Mouse (Mus musculus) neutrophil, adult 5-6 weeks (primary cell): ENCODE measurements around the gene 1810024B03Rik. TPM values are rescaled to one million over a fixed set of nuclear protein-coding genes. Genes with fewer than 3 reads are reported as not detected.

ENCODE experiments used
- ATAC-seq: fragments of 151-379, 151-347 bp; 2 replicates; pipeline ENCODE4 v1.8.0; 2017; ENCODE audit warnings: mild to moderate bottlenecking, moderate TSS enrichment; ENCODE audit not compliant: insufficient number of reproducible peaks, poor library complexity, low FRiP score, severe bottlenecking; ENCODE audit errors: extremely low read depth
- total RNA-seq: library from RNA; stranded (forward); fragments of 200-1000 nt; gene quantifications from 2 replicates; pipeline ENCODE4 v1.2.3, GENCODE M21; 2017

Gene 1810024B03Rik
- total RNA-seq, 1 experiment from 2014 or later: 1.3 TPM

DNA sequence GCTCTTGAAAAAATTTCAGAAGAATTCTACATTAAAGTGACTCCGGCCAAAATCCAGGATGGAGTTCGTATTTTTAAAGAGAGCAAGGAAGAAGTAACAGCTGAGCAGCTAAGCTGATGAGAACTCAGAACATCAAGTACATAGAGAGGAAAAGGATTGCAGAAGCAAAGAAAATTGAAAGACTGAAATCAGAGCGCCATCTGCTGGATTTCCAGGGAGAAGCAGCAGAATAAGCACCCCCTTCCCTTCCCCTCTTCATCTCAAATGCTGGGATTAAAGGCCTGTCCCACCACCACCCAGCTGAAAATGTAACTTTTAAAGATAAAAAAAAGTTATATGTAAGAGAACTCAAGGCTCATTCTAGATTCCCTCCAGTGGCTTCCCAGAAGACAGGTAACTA, 3.1 kb downstream of the 1810024B03Rik start:
- no peak; the same call in 1 of the 2 replicates for ATAC-seq

DNA sequence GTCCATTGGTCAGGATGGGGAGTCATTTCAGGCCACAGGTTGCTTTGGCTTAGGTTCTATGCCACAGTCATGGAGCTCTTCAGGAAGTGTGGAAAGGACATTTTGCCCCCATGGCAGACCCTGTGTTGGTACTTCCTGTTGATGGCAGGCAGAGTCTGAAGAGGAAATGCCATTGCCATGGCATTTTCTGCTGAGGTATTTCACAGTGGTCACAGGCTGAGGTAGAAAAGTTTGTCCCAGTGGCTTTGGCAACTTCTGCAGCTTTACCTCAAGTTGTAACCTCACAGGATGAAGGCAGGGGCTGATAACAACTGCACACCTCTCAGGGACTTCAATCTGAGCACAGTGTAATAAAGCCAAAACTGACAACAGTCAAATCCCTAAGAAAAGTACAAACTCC, 18.5 kb downstream of the 1810024B03Rik start:
- no peak for ATAC-seq

DNA sequence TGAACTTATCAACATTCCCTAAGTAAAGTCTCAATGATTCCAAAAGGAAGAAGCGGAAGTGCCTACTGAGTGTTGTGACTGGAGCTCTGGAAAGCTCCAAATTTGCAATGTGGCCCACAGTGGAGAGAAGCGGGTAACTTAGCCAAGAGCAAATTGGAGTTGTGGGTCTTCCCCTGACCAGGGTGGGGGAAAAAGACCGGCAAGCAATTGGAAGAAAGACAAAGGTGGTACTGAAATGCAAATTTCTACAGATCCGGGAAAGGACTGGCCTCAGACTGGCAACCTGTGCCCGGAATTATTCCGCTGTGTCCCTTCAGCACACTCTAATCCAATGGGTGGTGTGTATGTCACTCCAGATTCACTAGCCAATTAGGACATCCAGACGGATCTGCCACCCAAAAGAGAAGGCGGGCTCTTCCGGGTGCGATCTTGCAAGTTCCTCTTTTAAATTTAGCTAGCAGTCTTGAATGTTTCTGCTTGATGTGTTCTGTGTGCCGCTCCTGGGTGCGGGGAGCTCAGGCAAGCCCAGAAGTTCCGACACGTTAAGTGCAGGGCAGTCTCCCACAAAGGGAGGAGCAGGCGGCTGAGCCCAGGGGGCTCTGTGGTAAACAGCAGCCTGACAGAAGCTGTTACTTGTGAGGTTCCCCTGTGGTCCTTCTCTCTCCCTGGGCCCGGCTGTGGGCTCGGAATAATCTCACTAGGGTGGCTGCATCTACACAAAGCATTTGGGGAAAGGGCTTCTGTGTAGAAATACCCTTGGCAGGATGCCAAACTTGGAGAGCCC, 25.3 kb downstream of the 1810024B03Rik start:
- peak; percentile 99 for ATAC-seq

DNA sequence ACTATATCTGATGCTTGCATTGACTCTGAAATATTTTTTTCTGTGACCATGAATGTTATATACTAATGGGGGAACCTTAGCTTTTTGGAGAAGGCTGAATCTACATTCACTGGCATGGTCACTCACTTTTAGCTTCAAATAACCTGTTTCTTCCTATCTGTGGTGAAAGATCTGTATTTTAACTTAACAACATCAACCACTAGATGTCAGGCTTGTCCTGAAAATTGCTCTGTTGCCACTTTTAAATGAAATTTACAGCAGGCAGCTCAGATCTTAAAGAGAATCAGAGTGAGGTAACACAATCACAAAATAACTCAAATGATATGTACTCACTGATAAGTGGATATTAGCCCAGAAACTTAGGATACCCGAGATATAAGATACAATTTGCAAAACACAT, 41.8 kb downstream of the 1810024B03Rik start:
- ATAC-seq: peak; percentile 64; the same call in 1 of the 2 replicates

DNA sequence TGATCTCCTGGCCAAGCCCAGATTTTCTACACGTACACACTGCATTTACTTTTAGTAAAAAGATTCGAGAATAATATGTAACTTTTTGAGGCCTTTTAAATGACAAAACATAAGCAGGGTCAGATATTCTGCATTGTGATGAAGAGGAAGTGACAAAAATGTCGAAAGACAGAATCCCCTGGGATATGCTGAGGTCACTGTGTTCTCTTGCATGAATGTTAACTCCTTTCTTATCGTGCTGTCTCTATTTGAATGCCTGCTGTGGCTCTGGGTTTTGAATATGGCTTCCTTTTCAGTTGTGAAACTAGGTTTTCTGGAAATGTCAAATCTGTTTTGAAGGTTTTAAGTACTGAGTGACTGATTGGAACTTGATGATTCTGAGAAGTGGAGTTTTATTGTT, 42.4 kb downstream of the 1810024B03Rik start:
- ATAC-seq: no peak

DNA sequence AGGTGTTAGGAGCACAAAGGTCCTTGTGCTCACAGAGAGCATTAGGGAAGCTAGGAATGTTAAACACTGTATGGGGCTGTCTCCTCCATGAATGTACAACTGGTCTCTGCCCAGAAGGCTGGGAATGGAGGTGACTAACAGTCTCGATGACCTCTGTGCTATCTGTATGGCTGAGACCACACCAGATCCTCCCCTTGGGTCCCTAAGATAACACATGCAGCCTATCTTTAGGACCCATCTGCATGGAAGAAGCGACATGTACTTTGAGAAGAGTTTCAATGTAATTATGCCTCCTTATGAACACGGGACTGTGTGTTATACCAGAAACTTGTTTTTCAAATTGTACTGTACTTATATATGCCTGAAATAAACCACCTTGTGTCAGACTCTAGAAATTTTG, 62.4 kb downstream of the 1810024B03Rik start:
- no peak for ATAC-seq

DNA sequence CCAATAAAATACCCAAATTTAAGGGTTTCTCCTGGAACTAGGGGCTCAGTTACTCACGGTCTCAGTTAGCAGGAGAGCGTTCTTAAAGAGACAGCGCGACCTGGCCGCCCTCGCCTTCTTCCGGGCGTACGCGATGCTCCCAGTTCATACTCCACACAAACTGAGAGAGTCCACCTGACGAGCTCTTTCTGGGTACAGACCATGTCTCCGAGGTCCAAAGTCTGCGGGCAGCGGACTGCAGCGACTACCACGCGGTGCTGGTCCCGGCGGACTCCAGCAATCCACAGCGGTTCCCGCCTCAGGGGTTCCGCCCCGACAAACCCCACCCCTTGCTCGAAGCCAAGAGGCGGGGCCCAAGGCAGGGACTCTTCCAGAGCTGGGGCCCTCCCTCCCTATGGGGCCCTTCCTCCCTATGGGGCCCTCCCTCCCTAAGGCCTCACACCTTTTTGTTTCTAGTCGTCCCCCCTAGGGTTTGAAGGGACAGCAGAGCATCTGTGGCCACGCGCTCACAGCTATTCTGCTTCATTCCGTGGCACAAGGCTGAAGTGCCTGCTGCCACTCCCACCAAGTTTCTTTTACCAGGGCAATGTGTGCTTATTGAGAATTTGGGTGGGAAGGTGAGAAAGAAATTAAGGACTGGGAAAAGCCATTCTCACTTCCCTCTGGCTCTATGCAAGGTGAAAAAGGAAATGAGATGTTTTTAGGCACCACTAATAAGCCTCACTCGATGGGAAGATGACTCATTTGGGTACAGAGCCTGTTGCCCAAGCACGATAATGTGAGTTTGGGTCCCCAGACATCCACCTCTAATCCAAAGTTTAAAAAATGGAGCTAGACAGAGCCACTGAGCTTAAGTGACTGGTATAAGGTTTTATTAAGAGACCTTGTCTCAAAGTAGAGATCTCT, 64.7 kb downstream of the 1810024B03Rik start, which contains the start of gene Itpripl1:
TSS of gene Itpripl1 (minus strand) at position 285 of the 906 bp plus-strand sequence.
- ATAC-seq: peak; percentile 83

DNA sequence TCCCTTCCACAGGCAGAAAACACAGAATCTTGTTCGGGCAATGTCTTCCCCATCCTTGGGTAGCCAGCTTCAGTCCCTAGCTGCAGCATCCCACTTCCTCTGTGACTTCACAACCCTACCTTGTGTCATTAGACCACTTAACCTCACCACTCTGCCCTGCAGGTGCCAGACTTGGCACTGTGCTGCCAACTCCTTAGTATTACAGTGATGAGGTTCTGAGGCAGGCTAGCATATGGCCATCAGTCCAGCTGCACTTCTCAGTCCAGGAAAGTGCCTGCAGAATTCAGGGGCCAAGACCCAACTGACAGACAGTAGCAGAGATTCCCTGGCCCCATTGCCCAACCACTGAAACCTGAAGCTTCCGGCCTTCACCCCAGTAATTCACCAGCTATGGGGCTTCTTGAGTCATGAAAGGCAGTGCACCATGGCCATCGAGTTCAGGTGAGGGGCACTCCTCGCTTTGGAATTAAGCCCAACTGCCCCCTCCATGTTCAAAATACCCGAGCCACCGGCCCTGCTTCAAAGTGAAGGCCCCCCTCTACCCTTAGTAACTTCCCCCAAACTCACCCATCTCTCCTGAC, 65.4 kb downstream of the 1810024B03Rik start:
- no peak for ATAC-seq

DNA sequence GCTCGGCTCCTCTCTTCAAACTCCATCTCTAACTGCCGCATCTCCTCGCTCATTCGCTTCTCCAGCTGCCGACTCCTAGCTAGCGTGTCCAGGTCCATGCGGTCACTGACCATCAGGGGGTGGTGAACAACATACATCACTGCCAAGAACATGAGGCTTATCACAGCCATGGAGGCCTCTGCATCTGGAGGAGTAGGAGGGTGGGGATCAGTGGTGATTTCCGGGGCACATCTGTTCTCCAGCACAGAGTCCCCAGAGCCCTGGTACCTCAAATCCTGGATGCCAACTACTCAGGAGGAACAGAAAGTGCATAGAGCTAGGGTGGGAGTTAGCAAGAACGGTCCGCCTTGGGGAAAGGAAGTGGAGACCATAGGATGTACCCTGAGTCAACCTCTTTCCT, 66.0 kb downstream of the 1810024B03Rik start:
- no peak for ATAC-seq

DNA sequence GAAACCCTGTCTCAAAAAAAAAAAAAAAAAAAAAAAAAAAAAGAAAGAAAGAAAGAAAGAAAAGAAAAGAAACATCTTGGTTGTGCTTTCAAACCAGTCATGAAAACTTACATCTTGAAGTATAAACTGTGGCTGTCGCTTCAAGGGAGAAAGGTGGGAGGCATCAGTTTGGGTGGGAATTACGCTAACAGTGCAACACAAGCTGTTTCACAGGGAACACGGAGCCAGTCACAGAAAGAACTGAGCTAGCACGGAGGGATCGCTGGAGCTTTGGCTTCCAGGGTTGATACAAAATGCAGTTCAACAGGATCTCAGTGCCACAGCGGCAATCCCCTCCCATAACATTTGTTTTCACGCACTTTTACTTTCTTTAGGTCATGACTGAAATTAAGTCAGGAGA, 68.1 kb downstream of the 1810024B03Rik start:
- ATAC-seq: no peak

DNA sequence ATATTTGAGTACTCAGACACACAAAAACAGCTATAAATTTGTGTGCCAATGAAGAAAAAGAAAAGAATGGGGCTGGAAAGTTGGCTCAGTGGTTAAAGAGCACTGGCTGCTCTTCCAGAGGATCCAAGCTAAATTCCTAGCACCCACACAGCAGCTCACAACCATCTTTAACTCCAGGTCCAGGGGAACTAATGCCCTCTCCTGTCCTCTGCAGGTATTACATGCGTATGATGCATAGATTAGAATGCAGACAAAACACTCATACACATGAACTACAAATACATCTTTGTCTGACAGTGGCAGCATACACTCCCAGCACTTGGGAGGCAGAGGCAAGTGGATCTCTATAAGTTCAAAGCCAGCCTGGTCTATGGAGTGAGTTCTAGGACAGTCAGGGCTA, 68.5 kb downstream of the 1810024B03Rik start:
- ATAC-seq: no peak

DNA sequence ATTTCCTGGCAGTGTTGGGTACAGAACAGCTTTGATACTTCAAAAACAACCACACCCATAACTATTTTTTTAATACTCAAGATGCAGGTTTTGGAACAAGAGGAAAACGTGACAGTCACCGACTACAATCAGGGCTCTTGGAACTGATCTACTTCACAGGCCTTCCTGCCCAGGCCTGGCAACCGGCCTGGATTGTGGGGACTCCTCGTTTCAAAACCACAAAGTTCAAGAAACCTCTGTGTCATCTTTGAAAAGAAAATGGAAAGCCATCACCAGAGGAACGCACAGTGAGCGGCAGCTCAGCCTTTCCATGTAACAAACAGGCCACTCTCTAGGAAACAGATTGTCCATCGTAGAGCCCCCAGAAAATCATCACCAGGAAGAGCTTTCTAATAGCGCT, 69.0 kb downstream of the 1810024B03Rik start:
- ATAC-seq: no peak

DNA sequence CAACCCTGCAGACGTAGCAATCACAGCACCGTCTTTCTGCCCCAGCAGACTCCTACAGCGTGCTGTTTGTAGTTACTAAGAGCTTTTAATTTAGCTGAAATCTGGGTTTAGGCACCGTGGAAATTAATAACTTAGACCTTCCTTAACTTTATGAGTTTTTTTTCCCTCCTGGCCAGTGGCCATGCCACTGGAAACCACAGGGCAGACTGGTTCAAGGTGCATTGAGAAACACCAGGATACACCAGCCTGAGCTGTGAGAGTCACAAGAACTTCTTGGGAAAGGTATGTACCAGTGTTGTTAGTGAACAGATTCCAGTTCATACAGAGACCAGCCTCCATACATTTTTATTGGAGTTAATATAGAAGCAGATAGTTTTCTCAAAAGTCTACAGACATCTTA, 69.6 kb downstream of the 1810024B03Rik start:
- ATAC-seq: no peak

DNA sequence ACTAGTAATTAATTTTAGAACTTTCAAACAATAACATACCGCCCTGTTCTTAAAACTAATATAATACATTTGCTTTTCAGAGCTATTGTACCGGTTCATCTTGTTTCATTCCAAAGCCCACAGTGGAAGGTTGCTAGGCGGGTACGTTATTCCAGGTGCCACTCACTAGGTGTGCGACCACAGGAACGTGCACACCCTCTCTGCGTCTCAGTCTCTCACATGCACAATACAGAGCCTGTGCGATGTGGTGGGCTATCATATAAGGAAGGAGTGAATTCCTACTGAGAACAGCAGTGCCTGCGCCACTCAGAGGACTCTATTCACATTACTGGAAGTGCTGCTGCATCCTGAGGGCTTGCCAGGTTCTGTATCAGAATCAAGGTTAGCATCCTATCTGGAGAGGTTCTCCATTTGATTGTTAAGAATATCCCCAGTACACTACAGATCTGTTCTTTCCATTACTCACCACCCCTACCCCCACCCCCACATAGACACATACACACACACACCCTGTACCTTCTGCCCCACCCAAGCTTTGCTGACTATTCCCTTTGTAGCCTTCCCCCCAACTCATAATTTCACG, 70.2 kb downstream of the 1810024B03Rik start:
- ATAC-seq: no peak

DNA sequence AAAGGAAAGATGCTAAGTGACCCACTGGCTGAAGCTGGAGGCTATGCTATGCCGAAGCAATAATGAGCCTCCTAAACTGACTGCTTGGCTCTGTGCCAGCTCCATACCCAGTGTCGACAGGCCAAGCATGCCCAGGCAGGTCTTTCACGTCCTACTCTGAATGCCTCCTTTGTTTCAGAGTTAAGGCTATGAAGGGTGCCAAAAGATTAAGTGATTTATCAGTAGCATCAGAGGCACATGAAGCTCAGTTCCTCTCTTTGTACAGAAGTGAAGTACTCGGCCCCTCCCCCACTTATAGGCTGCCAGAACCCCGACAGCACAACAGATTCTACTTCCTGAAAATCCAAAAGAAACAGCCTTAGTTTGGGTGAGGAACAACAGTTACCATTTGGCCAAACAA, 71.1 kb downstream of the 1810024B03Rik start:
- peak; percentile 27 for ATAC-seq

Other genes starting within 250 kb of the 1810024B03Rik start
- 29.6 and 36.9 TPM in 2 replicates for gene Ap4e1, start 199.6 kb downstream of the 1810024B03Rik start, total RNA-seq
- gene Blvra, start 137.6 kb downstream of the 1810024B03Rik start, total RNA-seq: 9.2 and 14.7 TPM in 2 replicates
- 2.3 and 5.4 TPM in 2 replicates for gene Ncaph, start 74.3 kb downstream of the 1810024B03Rik start, total RNA-seq
- 14.2 and 18.0 TPM in 2 replicates for gene Itpripl1, start 64.8 kb downstream of the 1810024B03Rik start, total RNA-seq
- gene Snrnp200, start 106 bp upstream of the 1810024B03Rik start, total RNA-seq: 180 and 197 TPM in 2 replicates
- gene Ciao1, start 39.5 kb upstream of the 1810024B03Rik start, total RNA-seq: 23.6 and 32.8 TPM in 2 replicates
- 83.6 and 100 TPM in 2 replicates for gene Tmem127, start 39.6 kb upstream of the 1810024B03Rik start, total RNA-seq
- 110 and 111 TPM in 2 replicates for gene Stard7, start 61.9 kb upstream of the 1810024B03Rik start, total RNA-seq
- gene Dusp2, start 127.9 kb upstream of the 1810024B03Rik start, total RNA-seq: 175 and 211 TPM in 2 replicates
- gene Astl, start 130.4 kb upstream of the 1810024B03Rik start, total RNA-seq: 1.2 and 1.5 TPM in 2 replicates
- gene Adra2b, start 154.9 kb upstream of the 1810024B03Rik start, total RNA-seq: not detected in 2 replicates
- not detected in 2 replicates for gene Gpat2, start 216.9 kb upstream of the 1810024B03Rik start, total RNA-seq
- gene Fahd2a, start 236.3 kb upstream of the 1810024B03Rik start, total RNA-seq: 8.5 and 11.8 TPM in 2 replicates